Mouse (Mus musculus) spleen, postnatal 10 days (tissue): Measurements from ENCODE around the gene Emc3.

Experiments
- DNase-seq, 2 experiments: peaks; one replicate each; pipeline ENCODE4 v3.0.0; 2021 to 2022; ENCODE audit warnings: low spot score in 2 of 2

Gene Emc3

GRCm38 (mm10) chr6:113495071-113495675, 36.3 kb downstream of the Emc3 start:
- DNase-seq = no peak

DNA sequence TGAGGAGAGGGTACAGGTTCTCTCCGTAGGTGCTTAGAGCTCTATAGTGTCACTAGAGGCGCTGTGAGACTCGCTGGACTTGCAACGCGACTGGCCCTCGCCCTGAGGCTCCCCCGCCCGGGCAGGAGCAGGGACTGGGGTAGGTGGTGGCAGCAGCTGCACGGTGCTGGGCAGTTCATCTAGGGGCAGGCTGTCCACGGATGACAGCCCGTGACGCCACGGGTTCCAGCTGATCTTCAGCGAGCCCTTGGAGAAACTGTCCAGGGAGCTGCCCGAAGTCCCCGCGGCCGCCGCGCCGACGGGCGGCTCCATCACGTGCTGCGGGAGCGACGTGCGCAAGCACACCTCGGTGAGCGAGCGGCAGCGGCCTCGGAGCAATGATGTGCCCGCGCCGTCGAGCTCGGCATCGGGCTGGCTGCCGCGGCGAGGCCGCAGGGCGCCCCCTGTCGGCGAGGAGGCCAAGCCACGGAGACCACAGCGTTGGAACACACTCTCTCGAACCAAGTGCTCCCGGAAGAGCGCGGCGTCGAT, 37.1 kb downstream of the Emc3 start:
- peak; percentile 69 to 86 for DNase-seq

DNA sequence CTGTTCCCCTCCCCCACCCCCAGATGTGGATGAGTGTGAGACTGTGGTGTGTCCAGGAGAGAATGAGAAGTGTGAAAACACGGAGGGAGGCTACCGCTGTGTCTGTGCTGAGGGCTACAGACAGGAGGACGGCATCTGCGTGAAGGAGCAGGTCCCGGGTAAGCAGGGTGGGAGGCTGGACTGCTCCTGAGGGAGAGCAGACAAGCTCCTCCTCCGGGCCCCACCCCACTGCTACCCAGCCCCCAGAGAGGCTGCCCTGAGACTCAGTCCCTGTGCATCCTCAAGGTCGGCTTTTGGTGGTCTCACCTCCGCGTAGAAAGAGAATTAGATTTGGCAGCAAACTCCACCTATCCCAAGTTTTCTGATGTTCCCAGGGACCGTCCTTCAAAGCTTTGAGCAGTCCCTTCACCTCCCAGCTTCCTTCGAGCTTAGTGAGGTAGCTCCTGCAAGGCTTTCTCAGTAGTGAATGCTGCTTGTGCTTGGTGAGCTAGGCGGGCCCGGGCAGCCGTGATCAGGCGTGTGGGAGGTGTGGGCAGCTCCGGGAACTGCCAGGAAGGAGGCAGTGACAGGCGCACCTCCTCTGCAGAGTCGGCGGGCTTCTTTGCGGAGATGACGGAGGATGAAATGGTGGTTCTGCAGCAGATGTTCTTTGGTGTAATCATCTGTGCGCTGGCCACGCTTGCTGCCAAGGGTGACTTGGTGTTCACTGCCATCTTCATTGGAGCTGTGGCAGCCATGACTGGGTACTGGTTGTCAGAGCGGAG, 39.2 kb downstream of the Emc3 start:
- DNase-seq = no peak

- no peak for DNase-seq
Measured at GRCm38 (mm10) chr6:113489410-113489809, 42.0 kb downstream of the Emc3 start.

- DNase-seq = no peak
Measured at GRCm38 (mm10) chr6:113487125-113487576, 44.3 kb downstream of the Emc3 start.

DNA sequence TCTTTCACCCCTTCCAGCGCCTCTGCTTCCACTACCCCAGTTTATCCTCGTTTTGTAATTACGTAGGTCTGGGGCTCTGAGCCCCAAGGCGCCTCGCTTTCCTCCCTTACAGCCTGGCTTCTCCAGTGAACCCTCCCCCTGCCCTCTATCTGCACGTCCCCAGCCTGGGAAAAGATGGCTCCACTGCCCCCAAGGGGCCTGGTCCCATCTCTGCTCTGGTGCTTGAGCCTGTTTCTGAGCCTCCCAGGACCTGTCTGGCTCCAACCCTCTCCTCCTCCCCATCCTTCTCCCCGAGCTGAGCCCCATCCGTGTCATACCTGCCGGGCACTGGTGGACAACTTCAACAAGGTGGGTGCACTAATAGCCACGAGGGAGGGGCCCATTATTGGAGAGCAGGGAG, 47.7 kb downstream of the Emc3 start:
- DNase-seq = peak; percentile 20 to 33

DNA sequence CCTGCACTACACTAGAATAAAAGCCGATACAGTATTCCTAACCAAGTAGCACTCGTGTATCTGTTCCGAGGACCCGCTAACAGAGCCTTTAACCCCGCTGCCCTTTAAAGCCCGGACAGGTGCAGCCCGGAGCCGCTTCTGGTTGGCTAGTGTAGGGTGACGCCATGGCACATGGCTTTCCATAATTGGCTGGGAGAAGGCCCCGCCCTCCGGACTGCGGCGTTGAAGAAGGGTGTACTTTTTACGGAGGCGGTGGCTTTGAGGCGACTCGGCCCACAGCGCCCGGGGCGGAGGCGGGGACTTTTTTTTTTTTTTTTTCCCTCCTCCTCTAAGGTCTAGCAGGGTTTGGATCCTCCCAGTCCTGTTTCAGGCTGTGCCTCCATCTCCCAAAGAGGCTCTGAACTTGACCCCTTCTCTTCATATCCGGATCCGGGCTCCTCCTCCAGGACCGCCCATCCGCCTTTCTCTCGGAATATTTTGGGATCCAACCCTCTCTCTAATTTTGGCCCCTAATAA, 48.3 kb downstream of the Emc3 start, which contains the start of gene Creld1:
Gene Creld1, plus strand, starts transcription at position 198 of the 516 bp plus-strand sequence.
- DNase-seq = peak; percentile 81 to 95

GRCm38 (mm10) chr6:113482477-113483099, 48.9 kb downstream of the Emc3 start:
- peak; percentile 17 to 57 for DNase-seq

DNA sequence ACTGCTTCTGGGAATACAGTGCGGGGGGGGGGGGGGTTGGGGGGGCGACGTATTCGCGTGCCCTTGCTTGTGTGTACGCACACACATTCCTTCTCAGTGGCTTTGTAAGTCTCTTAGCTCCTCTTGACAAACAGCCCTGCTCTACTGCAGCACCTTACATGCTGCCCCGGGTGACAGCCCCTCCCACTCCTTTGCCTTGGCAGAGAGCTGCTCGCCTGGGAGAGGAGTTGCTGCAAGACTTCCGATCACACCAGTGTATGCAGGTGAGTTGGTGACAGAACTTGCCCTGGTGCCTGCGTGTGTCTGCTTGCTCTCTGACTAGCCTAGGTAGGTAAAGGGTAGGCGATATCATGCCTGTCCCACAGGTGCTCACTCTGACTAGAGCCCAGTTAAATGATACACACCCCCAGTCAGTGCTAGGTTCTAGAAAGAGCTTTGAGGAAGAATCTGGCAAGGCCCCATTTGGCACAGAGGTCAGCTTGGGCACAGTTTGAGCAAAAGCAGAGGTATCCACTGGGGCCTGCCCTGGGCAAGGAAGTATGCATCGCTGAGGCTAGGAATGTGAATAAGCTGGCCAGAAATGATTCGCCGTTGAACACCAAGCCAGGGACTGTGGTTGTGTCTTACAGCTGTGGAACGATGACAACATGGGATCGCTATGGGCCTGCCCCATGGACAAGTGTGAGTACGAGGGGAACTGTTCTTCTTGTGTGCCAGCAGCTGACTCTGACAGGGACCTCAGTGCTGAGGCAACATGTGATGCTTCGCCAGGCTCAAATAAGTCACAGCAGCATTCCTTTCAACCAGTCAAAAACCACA, 50.7 kb downstream of the Emc3 start:
- DNase-seq = no peak

DNA sequence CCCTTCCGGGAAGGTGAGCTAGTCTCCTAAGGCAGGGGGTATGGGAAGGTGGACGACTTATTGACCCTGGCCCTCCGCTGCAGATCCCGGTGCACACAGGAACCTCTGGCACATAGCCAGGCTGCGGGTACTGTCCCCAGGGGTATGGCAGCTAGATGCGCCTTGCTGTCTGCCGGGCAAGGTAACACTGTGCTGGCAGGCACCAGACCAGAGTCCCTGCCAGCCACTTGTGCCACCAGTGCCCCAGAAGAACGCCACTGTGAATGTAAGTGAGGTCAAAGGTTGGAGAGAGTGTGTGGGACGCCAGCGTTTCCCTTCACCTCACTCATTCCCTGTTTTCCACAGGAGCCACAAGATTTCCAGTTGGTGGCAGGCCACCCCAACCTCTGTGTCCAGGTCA, 52.5 kb downstream of the Emc3 start:
- no peak for DNase-seq

DNA sequence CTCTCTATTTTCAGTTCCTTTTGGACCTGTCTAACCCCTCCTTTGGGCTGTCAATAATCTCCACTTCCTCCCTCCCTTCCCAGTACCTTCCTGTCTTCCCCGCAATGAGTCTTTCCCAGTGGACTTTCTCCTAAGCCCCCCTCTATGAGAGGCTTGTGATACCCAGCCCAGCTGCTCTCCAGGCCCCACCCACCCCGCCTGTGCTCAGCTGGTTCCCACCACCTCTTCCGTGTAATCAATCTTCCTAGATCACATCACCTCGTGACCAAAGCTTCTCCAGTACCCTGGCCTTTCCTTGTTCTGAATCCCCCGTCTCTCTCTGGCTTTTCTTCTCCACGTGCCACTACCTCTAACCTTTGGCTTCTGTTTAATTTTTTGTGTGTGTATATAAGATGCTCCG, 54.1 kb downstream of the Emc3 start:
- no peak for DNase-seq

DNA sequence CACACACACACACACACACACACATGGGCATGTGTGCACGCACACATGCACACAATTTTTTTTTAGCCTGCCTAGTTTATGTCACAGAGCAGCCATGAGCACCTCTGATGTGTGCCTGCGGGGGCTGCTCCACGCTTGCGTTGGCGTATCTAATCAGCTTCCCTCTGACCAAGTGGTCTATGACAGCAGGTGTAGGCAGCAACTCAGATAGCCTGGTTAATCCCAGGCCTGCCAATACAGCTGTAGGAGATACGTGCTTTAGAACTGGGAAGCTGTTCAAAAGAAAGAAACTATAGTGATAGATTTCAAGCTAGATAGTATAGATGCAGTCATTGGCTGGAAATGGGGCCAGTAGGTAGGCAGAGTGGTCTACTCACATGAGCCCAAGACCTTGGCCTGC, 57.7 kb downstream of the Emc3 start:
- DNase-seq = no peak

- DNase-seq = no peak
Measured at GRCm38 (mm10) chr6:113473246-113473645, 58.2 kb downstream of the Emc3 start.

GRCm38 (mm10) chr6:113472061-113472460, 59.4 kb downstream of the Emc3 start:
- no peak for DNase-seq

DNA sequence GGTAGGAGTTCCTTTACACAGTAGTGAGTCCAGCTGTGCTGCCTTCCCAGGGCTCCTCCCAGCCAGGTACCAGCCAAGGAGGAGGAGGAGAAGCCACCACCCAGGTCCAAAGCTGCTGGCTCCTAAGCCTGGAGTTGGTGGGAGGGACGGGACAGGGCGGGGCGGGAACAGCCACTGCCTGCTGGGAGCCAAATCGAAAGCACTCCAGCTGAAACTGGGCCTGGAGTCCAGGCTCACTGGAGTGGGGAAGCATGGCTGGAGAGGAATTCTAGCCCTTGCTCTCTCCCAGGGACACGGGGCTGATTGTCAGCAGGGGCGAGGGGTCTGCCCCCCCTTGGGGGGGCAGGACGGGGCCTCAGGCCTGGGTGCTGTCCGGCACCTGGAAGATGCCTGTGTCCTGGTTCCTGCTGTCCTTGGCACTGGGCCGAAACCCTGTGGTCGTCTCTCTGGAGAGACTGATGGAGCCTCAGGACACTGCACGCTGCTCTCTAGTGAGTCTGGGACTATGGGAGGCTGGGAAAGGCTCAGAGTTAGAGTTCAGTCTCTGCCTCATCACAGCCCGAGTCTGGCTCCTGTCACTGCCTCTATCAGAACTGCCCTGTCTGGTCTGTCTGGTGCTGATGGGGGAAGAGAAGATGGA, 60.0 kb downstream of the Emc3 start, which contains the start of gene Il17rc:
Gene Il17rc, plus strand, starts transcription at position 131 of the 640 bp plus-strand sequence.
- DNase-seq = no peak

DNA sequence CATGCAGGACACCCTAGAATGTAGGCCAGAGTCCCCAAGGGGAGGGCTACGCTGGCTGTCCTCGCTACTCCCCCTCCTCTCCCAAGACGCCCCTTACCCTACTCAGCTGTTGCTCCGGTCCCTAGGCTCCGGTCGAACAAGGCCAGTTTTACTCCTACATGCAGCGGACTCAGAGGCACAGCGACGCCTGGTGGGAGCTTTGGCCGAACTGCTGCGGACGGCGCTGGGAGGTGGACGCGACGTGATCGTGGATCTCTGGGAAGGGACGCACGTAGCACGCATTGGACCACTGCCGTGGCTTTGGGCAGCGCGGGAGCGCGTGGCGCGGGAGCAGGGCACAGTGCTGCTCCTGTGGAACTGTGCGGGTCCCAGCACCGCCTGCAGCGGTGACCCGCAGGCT, 62.0 kb downstream of the Emc3 start:
- peak; percentile 58 to 80 for DNase-seq

DNA sequence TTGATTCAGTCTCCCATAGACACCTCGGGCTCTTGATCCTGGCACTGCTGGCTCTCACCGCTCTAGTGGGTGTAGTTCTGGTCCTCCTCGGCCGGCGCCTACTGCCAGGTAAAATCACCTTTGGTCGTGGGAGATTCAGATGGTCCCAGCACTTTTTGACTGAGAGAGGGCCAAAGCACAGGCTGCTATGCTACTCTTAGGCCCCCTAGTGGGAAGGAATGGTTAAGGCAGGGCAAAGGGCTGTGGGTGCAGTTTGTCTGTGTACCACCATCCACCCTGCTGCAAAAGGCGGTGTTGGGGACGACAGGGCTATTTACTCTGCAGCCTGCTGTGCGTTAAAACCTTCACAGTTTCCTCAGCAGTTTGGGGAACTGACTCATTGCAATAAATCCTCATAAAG, 62.4 kb downstream of the Emc3 start:
- DNase-seq = peak; percentile 52 to 79

DNA sequence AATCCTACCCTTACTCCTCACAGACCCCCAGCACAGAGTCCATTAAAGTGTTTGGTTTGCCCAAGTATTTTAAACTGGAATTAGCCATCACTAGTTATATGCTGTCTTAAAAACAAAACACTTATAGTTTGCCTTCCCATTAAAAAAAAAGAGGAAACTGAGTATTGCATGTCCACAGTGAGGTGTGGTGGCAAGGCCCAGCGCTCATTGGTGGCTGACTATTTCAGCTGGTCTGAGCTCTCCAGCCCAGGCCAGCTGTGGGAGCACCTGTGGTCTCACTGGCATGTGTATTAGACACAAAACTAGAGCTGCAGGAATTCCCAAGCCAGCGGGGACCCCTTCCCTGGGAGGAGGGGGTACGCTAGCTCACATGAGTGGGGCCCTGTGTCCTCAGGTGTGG, 62.9 kb downstream of the Emc3 start:
- DNase-seq = no peak

GRCm38 (mm10) chr6:113465602-113466001, 65.8 kb downstream of the Emc3 start:
- no peak for DNase-seq
